Mouse (Mus musculus) kidney, postnatal 10 days (tissue): ENCODE measurements around the gene Tshz2.
"Not testable (repeated sequence)": the region's sequence is repeated elsewhere in the genome, so short reads cannot be mapped to it uniquely, and the experiment has no call there.

ENCODE experiments used
- DNase-seq: peaks from one replicate; pipeline ENCODE4 v3.0.0; 2021; ENCODE audit warnings: mixed read lengths

Tshz2 gene

GRCm38 (mm10) chr2:169814757-169815156 is 181.9 kb downstream of the Tshz2 start:
- no peak for DNase-seq

- DNase-seq = peak; percentile 37
These were observed 188.2 kb downstream of the Tshz2 start for GRCm38 (mm10) chr2:169821021-169821441.

- no peak for DNase-seq
These were observed 193.1 kb downstream of the Tshz2 start for GRCm38 (mm10) chr2:169825908-169826307.

GRCm38 (mm10) chr2:169826316-169826715 is 193.5 kb downstream of the Tshz2 start:
- DNase-seq = peak; percentile 49

GRCm38 (mm10) chr2:169826833-169827232 is 194.0 kb downstream of the Tshz2 start:
- DNase-seq = no peak

- no peak for DNase-seq
These were observed 199.4 kb downstream of the Tshz2 start for GRCm38 (mm10) chr2:169832184-169832583.

GRCm38 (mm10) chr2:169833638-169834037 is 200.8 kb downstream of the Tshz2 start:
- no peak for DNase-seq

- DNase-seq = no peak
These were observed 201.8 kb downstream of the Tshz2 start for GRCm38 (mm10) chr2:169834602-169835001.

GRCm38 (mm10) chr2:169837031-169837605 is 204.3 kb downstream of the Tshz2 start:
- no peak for DNase-seq

GRCm38 (mm10) chr2:169838521-169838920 is 205.7 kb downstream of the Tshz2 start:
- no peak for DNase-seq

GRCm38 (mm10) chr2:169841442-169841841 is 208.6 kb downstream of the Tshz2 start:
- no peak for DNase-seq

- DNase-seq = no peak
These were observed 209.7 kb downstream of the Tshz2 start for GRCm38 (mm10) chr2:169842494-169842893.

GRCm38 (mm10) chr2:169843553-169843952 is 210.7 kb downstream of the Tshz2 start:
- no peak for DNase-seq

- peak; percentile 77 for DNase-seq
These were observed 216.3 kb downstream of the Tshz2 start for GRCm38 (mm10) chr2:169849077-169849476.

- no peak for DNase-seq
These were observed 216.7 kb downstream of the Tshz2 start for GRCm38 (mm10) chr2:169849541-169849940.

GRCm38 (mm10) chr2:169851606-169852005 is 218.8 kb downstream of the Tshz2 start:
- no peak for DNase-seq

- no peak for DNase-seq
These were observed 221.7 kb downstream of the Tshz2 start for GRCm38 (mm10) chr2:169854491-169854890.

GRCm38 (mm10) chr2:169857041-169857440 is 224.2 kb downstream of the Tshz2 start:
- not testable (repeated sequence) for DNase-seq

- no peak for DNase-seq
These were observed 226.5 kb downstream of the Tshz2 start for GRCm38 (mm10) chr2:169859078-169859855.

- DNase-seq = no peak
These were observed 228.1 kb downstream of the Tshz2 start for GRCm38 (mm10) chr2:169860895-169861294.

GRCm38 (mm10) chr2:169862701-169863100 is 229.9 kb downstream of the Tshz2 start:
- DNase-seq = no peak

GRCm38 (mm10) chr2:169869468-169869867 is 236.7 kb downstream of the Tshz2 start:
- DNase-seq = no peak

GRCm38 (mm10) chr2:169870503-169870902 is 237.7 kb downstream of the Tshz2 start:
- no peak for DNase-seq

- DNase-seq = no peak
These were observed 238.7 kb downstream of the Tshz2 start for GRCm38 (mm10) chr2:169871436-169872060.
